Mouse (Mus musculus): ENCODE data around the gene 4930578C19Rik. TPM values are rescaled to one million over a fixed set of nuclear protein-coding genes. Genes with fewer than 3 reads are reported as not detected.
"Not testable (repeated sequence)": the region's sequence is repeated elsewhere in the genome, so short reads cannot be mapped to it uniquely, and the experiment has no call there.

The 4930578C19Rik gene
- polyA plus RNA-seq, 1 experiment = not detected

DNA sequence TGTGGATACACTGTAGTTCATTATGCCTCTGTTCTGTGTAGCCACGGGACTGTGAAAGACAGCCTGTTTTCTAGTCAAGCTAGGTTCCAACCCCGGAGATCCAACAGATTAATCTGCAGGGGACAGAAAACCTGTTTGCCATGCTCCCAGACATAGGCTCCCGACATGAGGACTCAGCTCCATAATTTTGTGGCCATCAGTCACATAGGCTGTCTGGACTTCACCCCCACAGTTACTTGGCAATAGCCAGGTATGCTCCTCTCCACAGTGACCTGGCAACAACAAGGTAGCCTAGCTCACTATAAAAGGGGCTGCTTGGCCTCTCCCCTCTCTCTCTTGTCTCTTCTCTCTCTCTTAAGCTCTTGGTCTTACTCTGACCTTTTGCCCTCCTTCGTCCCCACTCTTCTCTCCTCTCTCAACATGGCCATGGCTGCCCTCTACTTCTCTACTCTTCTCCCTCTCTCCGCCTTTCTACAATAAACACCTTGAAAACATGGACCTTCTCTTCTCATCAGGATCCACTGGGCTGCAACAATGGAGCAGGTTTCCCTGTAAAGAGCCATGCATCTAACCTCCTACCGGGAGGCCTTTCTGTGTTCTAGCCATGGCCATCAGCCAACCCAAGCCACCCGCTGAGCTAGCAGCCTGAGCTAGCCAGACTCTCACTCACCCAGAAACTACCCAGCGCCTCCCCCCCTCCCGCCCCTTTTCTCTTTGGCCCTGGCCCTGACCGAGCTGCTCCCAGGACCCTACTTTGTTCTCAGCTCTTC, 49.9 kb downstream of the 4930578C19Rik start:
- H3K4me1 ChIP-seq = no peaks in the 10 kb centered on the region
- TF ChIP-seq FLI1 (IDR thresholded peaks at IDR 0.05; ENCODE audit: low read length) (no peak), GATA1 (IDR thresholded peaks at IDR 0.05; ENCODE audit: borderline replicate concordance, low read length) (no peak)
- no peak overlapping the region for H3K4me3 ChIP-seq (replicated peaks)
- peaks cover 13% of the 10 kb centered on the region for H3K9me3 ChIP-seq
- no peaks in the 10 kb centered on the region for H3K36me3 ChIP-seq (replicated peaks; ENCODE audit: low read length)
- H3K27me3 ChIP-seq (replicated peaks) = peaks cover 2% of the 10 kb centered on the region

DNA sequence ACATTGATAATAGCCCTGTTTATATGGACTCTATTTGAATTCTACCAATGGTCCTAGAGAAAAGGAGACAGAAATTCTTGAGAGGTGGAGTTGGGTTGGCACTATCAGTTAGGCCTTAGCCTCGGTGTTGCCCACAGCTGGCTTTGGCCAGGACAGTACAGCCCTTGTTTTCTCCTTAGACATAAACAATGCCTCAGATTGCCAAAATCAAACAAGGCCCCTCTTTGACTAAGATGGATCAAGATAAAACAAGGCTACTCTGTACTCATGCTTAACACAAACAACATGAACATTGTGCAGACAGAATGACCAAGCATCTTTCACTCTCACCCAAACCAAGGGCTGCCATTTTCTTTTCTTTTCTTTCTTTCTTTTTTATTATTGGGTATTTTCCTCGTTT, 51.6 kb downstream of the 4930578C19Rik start:
- Histone ChIP-seq H3K9me3 (peaks cover 13% of the 10 kb centered on the region), H3K4me1 (no peaks in the 10 kb centered on the region), H3K4me3 (replicated peaks) (no peak overlapping the region), H3K36me3 (replicated peaks; ENCODE audit: low read length) (no peaks in the 10 kb centered on the region), H3K27me3 (replicated peaks) (no peaks in the 10 kb centered on the region)
- TF ChIP-seq GATA1 (IDR thresholded peaks at IDR 0.05; ENCODE audit: borderline replicate concordance, low read length) (no peak), FLI1 (IDR thresholded peaks at IDR 0.05; ENCODE audit: low read length) (no peak)

DNA sequence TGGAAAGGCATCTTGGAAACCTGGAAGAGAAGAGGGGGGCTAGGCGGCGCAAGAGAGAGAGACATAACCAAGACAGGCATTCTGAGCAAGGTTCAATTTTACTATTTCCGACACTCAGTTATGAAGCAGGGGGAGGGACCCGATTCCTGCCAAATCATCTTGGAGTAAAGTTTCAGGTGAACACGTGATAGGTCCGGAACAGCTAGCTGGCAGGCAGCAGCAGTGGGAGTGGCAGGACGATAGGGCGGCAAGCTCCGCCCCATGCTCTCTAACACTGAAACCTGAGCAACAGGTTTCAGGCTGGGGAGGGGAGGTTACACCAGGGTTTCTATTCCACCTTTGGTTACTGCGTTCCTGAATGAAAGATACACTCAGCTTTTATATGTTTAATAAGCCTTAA, 58.9 kb downstream of the 4930578C19Rik start:
- no peaks in the 10 kb centered on the region for H3K36me3 ChIP-seq (replicated peaks; ENCODE audit: low read length)

DNA sequence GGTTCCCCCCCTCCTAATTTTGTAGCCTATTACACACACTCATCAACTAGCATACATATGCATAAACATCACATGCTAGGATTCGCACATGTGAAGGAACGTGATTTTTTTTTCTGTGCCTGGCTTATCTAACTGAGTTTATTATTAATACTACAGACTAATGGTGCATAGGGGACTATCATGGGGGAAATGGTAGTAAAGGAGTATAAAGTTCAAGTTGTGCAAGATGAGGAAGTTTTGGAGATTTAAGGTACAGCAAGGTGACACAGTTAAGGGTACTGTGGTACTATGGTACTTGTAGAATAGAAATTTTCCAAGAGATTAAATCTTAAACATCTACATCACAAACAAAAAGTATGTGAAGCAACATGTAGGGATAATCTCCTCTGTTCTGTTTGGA, 64.5 kb downstream of the 4930578C19Rik start:
- Histone ChIP-seq H3K27me3 (replicated peaks) (no peaks in the 10 kb centered on the region), H3K4me1 (0 out of 2 replicates have a peak, but pooled peaks cover 2% of the 10 kb centered on the region), H3K4me3 (replicated peaks) (no peak overlapping the region), H3K36me3 (replicated peaks; ENCODE audit: low read length) (no peaks in the 10 kb centered on the region), H3K9me3 (no peaks in the 10 kb centered on the region; the same call in 1 of the 2 replicates)
- TF ChIP-seq FLI1 (IDR thresholded peaks at IDR 0.05; ENCODE audit: low read length) = no peak
- no peak for TF ChIP-seq GATA1 (IDR thresholded peaks at IDR 0.05; ENCODE audit: borderline replicate concordance, low read length)

More for the DNA sequence above, 58.9 kb downstream of the 4930578C19Rik start:
- TF ChIP-seq FLI1 (IDR thresholded peaks at IDR 0.05; ENCODE audit: low read length) (no peak), GATA1 (IDR thresholded peaks at IDR 0.05; ENCODE audit: borderline replicate concordance, low read length) (no peak)
- Histone ChIP-seq H3K4me3 (replicated peaks) (no peak overlapping the region), H3K27me3 (replicated peaks) (no peaks in the 10 kb centered on the region), H3K4me1 (0 out of 2 replicates have a peak, but pooled peaks cover 2% of the 10 kb centered on the region), H3K9me3 (no peaks in the 10 kb centered on the region)

- H3K4me3 ChIP-seq (replicated peaks); H3K27me3 ChIP-seq (replicated peaks); H3K4me1 ChIP-seq; H3K36me3 ChIP-seq (replicated peaks; ENCODE audit: low read length); H3K9me3 ChIP-seq: not testable (repeated sequence)
Observed at GRCm38 (mm10) chrX:18384181-18384580, 77.0 kb downstream of the 4930578C19Rik start.

Data from megakaryocyte, embryonic 14.5 days (primary cell).